Mouse (Mus musculus) liver (tissue): ENCODE results near the gene Spats2l.

Experiments used
- DNase-seq: peaks from one replicate; pipeline ENCODE4 v3.0.0-alpha.2; 2020; ENCODE audit warnings: mixed read lengths

The Spats2l gene

GRCm38 (mm10) chr1:57901494-57901893 is 127.5 kb downstream of the Spats2l start:
- no peak for DNase-seq

GRCm38 (mm10) chr1:57903793-57904192 is 129.8 kb downstream of the Spats2l start:
- DNase-seq = no peak

DNA sequence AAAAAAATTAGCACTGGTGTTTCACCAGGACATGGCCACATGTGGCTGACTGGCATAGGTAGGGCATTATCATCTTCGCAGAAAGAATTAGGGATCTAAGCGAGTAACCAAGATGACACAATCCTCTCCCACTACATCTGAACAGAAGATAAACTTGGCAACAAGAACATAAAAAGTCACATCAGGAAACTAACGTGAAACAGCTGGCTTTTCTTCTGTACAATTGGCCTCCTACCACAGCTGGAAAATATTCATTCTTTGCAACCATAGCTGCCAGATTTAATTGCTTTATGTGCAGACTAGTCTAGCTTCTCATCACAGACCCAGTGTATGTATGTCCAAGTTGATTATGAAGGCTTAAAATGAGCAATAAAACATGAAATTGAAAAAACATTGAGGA is 131.9 kb downstream of the Spats2l start:
- DNase-seq = no peak

DNA sequence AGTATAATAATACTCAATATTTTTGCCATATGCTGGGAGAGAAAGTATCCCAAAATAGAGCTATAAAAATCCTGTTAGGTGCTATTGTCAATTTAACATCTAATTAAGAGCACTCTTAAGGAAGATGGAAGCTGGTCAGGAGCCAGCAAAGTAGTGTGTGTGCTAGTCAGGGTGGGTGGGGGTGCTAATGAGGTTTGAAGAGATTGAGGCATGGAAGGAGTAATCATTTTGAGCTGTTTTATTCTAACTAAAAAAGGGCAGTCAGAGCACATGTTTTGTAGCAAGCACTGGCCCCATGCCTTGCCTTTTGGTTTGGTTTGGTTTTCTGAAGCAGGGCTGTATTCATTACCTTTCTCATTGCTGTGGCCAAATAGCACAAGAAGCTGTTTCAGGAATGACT is 132.3 kb downstream of the Spats2l start:
- DNase-seq = no peak

- DNase-seq = no peak
These were observed 137.6 kb downstream of the Spats2l start for GRCm38 (mm10) chr1:57911561-57911960.

DNA sequence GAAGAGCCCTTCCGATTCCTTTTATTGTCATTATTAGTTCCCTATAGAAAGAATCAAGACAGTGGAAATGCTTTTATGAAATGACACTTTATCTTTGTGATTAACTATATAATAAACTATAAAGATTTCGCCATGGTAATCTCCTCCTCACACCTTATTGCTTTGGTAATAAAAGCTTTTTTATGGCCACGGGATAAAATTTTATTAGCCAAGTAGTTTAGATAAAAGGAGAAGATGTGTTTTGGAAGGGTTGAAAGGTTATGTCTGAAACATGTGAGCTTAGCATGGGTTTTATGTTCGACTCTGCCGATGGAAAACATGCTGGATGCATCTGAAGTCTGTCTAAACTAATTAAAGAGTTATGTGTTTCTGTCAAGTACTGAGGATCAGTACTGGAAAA is 143.4 kb downstream of the Spats2l start:
- DNase-seq = no peak

GRCm38 (mm10) chr1:57918567-57918966 is 144.6 kb downstream of the Spats2l start:
- no peak for DNase-seq

DNA sequence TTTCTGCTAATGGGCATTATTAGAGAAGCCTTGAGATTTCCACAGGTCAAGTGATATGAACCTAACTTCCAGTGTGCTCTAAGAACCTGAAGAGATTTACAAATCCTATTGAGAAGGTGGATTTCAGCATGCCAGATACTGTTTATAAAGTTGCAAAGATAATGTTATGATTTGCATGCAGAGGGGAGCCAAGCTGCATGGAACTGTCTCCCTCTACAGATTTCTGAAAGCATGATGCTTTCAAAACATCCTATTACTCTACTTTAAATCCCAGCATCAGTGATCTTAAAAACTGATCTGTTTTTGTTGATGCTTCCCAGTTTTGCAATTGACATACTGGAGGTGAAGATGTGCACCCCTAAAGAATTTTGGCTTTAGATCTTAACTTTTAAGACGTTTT is 160.3 kb downstream of the Spats2l start:
- DNase-seq = no peak

DNA sequence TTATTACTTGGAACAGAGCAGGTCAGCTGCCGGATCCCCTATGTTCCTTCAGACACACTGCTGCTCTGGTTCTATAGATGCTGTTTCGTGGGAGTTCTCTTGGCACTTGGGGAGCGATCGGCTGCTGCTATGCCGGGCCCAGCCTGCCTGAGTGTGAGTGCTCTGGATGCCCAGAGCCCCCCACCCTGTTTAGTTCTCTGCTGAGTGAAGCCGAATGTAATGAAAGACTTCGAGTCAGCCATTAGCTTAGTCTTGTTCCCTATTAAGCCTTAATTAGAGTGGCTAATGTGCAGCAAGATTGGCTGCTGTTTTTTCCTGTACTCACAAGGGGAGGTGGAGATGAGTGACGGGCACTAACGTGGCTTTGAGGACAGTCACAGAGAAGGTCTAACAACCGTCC is 166.7 kb downstream of the Spats2l start:
- DNase-seq = no peak

DNA sequence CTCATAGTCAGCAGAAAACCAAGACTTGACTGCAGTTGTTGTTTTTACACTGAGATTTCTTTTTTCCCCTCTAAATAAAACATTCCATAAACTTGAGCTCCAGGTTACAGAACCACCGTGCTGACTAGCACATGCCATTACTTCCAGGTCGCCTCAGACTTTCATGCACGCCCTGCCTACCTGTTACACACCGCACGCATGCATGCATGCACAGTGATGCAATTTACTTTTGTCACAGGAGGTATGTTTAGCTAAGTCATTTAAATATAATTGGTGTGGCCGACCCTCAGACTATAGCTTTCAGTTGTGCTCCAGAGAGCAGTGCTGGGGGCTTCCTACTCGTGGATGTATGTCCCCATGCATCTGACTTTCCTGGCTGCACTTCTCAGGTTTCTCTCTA is 167.1 kb downstream of the Spats2l start:
- no peak for DNase-seq

- no peak for DNase-seq
These were observed 167.8 kb downstream of the Spats2l start for GRCm38 (mm10) chr1:57941734-57942133.

- DNase-seq = no peak
These were observed 168.3 kb downstream of the Spats2l start for GRCm38 (mm10) chr1:57942215-57942614.

DNA sequence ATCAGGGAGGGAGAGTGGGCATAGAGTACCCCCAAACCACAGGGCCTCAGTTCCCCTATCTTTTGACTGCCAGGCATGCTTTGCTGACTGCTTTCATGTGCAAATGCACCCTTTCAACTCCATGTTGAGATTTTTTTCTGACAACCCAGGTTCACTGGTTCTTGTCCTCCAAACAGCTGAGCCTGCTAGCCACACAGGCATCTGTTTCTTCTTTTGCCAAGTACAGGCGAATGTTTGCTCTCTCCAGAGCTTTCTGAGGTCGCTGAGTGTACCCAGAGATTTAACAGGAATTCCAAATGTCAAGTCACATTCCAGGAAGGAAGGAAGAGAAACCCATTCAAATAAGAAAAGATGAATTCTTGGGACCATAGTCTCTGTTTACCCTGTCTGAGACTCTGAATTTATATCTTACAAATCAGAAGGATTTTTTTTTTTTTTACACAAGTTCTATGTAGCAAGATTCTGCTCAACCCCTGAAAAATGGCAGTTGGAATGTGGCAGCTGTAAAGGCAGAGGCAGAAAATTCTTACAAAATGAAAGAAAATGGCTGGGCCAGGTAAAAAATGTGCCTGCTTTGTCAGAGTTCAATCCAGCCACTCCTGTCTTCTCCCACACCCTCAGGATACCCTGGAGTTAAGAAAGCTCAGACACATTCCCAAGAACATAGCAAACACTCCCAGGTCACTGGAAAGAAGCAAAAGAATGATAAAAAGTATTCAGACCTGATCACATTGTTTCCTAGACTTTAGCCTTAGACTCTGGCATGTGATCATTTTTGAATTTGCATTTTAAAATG is 173.8 kb downstream of the Spats2l start:
- no peak for DNase-seq

GRCm38 (mm10) chr1:57949195-57949594 is 175.2 kb downstream of the Spats2l start:
- DNase-seq = no peak

DNA sequence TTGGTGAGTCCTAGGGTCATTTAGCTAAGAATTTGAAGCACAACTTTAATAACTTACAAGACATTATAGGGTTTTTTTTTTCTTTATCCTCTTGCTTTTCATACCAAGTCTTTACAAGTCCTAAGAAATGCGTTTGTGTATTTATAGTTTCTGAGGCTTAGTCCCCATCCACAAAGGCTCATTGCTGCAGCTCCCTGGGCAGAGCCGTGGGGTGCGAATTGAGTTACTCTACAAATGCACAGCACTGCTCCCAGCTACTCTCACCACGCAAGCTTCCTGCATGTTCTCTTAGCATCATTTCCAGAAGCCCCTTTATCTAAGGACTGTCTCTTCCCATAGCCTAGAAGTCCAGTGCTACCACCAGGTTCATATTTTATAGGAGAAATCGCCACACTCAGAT is 175.8 kb downstream of the Spats2l start:
- DNase-seq = no peak

- DNase-seq = no peak
These were observed 178.5 kb downstream of the Spats2l start for GRCm38 (mm10) chr1:57952509-57952908.

DNA sequence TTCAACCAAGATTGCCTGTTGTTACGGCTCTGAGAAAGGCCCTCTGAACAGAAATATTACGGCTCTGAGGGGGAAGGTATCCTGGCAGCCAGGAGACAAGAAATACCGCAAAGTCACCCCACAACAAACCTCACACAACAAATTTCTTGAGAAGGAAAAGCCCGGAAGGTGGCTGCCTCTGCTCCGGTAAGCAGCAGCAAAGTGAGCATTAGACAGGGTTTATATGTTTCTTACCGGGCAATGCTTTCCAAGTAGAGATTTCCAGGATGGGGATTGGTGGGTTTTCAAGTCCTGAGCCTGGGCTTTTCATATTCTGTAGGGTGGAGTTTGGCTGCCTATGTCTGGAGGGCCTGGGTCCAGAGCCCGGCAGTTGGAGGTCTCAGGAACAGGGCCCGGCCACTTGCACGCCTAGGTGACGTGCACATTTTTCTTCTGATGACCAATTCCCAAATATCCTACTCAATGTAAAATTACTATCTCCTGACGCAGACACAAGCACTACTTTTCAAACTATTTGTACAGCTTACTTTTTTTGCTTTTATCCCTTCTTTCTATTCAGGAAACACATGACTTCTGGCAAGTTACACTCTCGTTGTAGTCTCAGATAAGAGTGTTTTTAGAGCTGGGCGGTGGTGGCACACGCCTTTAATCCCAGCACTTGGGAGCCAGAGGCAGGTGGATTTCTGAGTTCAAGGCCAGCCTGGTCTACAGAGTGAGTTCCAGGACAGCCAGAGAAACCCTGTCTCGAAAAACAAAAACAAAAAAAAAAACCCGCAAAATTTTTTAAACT is 179.8 kb downstream of the Spats2l start:
- DNase-seq = no peak

DNA sequence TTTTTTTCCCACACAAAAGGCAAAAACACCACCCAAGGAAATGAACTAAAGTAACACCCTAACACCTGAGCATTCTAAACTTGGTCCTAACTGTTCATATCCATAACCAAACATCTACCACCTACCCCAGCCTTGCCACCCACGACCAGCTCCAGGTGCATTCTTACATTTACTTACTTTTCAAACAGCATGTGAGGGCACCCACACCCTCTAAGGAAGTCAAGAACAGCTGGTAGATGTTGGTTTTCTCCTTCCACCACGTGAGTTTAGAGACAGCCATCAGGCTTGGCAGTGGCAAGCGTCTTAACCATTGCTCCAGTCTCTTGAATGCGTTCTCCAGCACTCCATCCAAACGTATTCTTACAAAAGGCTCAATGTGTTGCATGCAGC is 180.4 kb downstream of the Spats2l start:
- DNase-seq = no peak

DNA sequence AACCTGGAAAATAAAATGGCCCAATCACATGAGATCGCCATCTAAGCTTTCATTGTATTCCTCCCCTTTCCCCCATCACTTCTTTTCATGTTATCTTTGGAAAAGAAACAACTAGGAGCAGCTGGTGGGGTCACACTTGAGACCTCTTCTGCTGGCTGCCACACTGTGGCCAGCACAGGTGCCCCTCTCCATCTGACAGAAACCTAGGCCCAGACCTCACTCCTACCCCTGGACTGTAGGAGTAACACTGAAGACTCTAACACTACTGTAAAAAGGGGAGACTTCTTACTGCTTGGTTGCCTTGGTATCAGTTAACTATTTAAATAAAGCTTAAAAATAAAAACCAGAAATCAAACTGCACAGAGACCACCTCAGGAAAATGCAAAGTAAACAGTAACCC is 181.8 kb downstream of the Spats2l start:
- no peak for DNase-seq

GRCm38 (mm10) chr1:57969327-57970271 is 195.6 kb downstream of the Spats2l start:
- DNase-seq = peak; percentile 96

DNA sequence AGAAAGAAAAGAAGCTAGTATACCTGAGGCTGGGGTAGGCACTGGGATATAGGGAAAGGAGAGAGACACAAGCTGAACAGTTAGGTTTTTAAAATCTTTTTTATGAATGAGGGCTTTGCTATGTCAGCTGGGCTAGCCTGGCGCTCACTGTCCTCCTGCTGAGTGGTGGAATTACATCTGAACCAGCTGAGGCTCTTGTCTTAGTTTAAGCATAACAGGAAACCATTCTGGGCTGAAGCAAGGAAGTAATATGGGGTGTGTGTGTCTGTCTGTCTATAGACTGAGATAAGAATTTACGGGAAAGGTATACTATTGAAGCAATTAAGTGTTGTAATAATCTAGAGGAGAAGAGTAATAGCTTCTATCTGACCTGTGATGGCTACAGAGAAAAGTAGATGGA is 197.6 kb downstream of the Spats2l start:
- no peak for DNase-seq

GRCm38 (mm10) chr1:57976860-57977259 is 202.9 kb downstream of the Spats2l start:
- no peak for DNase-seq

- DNase-seq = no peak
These were observed 215.2 kb downstream of the Spats2l start for GRCm38 (mm10) chr1:57989052-57989600.
